Mouse (Mus musculus) thymus, adult 2 months (tissue): Measurements from ENCODE around the gene Chrng. TPM values are rescaled to one million over a fixed set of nuclear protein-coding genes. Genes with fewer than 3 reads are reported as not detected.

ENCODE experiments used
- DNase-seq: peaks from one replicate; pipeline ENCODE4 v3.0.0; 2021
- H3K27ac ChIP-seq: fragments of 200-500 bp; 2 replicates; pipeline ENCODE4 v1.5.1; 2012; ENCODE audit warnings: low read length, control low read depth; ENCODE audit not compliant: control insufficient read depth, insufficient read depth
- H3K27me3 ChIP-seq: fragments of 200-500 bp; 2 replicates; pipeline ENCODE4 v1.6.1; 2012; ENCODE audit warnings: mild to moderate bottlenecking, low read length, moderate library complexity, mixed read lengths; ENCODE audit not compliant: control insufficient read depth, insufficient read depth
- H3K36me3 ChIP-seq: fragments of 200-500 bp; 2 replicates; pipeline ENCODE4 v1.6.1; 2012; ENCODE audit warnings: mild to moderate bottlenecking, low read length, moderate library complexity; ENCODE audit not compliant: control insufficient read depth, insufficient read depth
- H3K4me1 ChIP-seq: fragments of 200-500 bp; replicated peaks from 2 replicates; pipeline ENCODE4 v1.6.1; 2012; ENCODE audit warnings: low read length; ENCODE audit not compliant: control insufficient read depth, insufficient read depth
- H3K4me3 ChIP-seq: fragments of 200-500 bp; 2 replicates; pipeline ENCODE4 v1.5.1; 2012; ENCODE audit warnings: mild to moderate bottlenecking, low read length, control low read depth, moderate library complexity; ENCODE audit not compliant: control insufficient read depth, insufficient read depth
- CTCF ChIP-seq: fragments of 200-500 bp; IDR thresholded peaks from 2 replicates; pipeline ENCODE4 v1.5.1; 2012; ENCODE audit warnings: mild to moderate bottlenecking, control low read depth, low read length, moderate library complexity, borderline replicate concordance; ENCODE audit not compliant: control insufficient read depth, poor library complexity, insufficient read depth; ENCODE audit errors: extremely low read depth
- POLR2A ChIP-seq: fragments of 200-500 bp; IDR thresholded peaks from 2 replicates; pipeline ENCODE4 v1.6.1; 2012; ENCODE audit warnings: mild to moderate bottlenecking, low read length, control low read depth, moderate library complexity; ENCODE audit not compliant: control insufficient read depth, poor library complexity, insufficient read depth; ENCODE audit errors: extremely low read depth
- WGBS: fragments of 180-500 bp; shearing (Covaris S2); methylation state at CpG from one replicate; pipeline ENCODE4 v1.1.7; 2018; 5-methylcytosine and 5-hydroxymethylcytosine counted together
- polyA plus RNA-seq: library from polyadenylated mRNA; depleted of rRNA; stranded (reverse); fragments of >200 nt; gene quantifications from 2 replicates; pipeline ENCODE4 v1.2.3, GENCODE M21; 2012

Chrng gene
- polyA plus RNA-seq, 1 experiment: 0.15 TPM

DNA sequence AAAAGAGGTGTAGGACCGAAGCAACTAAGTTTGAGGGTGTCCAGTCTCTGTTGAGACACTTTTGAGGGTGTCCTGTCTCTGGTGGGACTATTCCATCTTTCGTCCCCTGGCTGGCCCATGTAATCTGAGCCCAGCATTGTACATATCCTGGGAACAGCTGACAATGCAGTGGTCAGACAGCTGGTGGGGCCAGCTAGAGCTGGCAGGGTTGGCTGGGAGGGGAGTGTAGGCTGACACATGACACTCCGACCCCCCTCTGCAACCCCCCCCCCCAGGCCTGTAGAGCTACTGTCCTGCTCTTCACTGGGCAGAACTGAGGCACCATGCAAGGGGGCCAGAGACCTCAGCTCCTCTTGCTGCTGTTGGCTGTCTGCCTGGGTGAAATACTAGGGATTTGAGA is 1.0 kb downstream of the Chrng start:
- no peak overlapping the region for H3K27ac ChIP-seq
- DNase-seq: no peak
- whole genome bisulfite sequencing: 68% methylated on average over 3 of the region's 3 CpGs
- no peaks in the 10 kb centered on the region for H3K36me3 ChIP-seq
- TF ChIP-seq CTCF: no peak
- no peak for TF ChIP-seq POLR2A
- no peaks in the 10 kb centered on the region for H3K27me3 ChIP-seq
- no peaks in the 10 kb centered on the region for H3K4me1 ChIP-seq
- no peak overlapping the region for H3K4me3 ChIP-seq

DNA sequence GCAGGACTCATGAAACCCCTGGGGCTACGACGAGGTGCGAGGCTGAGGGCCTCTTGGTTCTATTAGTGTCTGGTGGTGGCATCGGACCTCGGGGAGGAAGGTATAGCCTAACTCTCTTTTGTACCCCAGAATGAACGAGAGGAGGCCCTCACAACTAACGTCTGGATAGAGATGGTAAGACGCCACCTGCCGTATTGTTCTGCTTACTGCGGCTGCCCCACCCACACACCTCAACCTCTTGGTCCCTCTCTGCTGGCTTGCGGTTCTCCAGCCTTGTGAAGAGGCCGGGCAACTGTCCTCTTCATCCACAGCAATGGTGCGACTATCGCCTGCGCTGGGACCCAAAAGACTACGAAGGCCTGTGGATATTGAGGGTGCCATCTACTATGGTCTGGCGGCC is 1.9 kb downstream of the Chrng start:
- peak; percentile 15 for DNase-seq
- Histone ChIP-seq H3K27ac (no peak overlapping the region), H3K4me3 (no peak overlapping the region), H3K36me3 (no peaks in the 10 kb centered on the region), H3K4me1 (no peaks in the 10 kb centered on the region), H3K27me3 (no peaks in the 10 kb centered on the region)
- no peak for TF ChIP-seq CTCF
- TF ChIP-seq POLR2A: no peak
- WGBS: 20% methylated on average over 17 of the region's 17 CpGs

DNA sequence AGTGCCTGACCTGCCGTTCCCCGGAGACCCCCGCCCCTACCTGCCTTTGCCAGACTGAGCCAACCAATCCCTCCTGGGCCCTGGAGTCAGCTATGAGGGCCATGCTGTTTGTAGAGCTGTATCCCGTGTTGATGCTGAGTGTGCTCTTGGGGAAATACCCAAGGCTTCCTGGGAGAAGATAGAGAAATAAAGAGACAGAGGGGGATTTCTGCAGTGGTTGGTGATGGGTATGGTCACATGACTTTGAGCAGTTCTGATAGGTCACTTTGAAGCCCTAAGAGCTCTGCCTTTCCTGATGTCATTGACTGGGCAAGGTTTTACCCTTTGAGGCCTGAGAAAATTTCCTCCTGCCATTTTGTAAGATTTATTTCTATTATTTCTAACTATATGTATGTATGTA is 7.0 kb downstream of the Chrng start:
- Histone ChIP-seq H3K4me1 (peaks cover 11% of the 10 kb centered on the region; the same call in 1 of the 2 replicates), H3K36me3 (no peaks in the 10 kb centered on the region), H3K27me3 (no peaks in the 10 kb centered on the region), H3K4me3 (no peak overlapping the region), H3K27ac (no peak overlapping the region)
- no peak for DNase-seq
- 86% methylated on average over 4 of the region's 4 CpGs for WGBS
- TF ChIP-seq CTCF (no peak), POLR2A (no peak)

DNA sequence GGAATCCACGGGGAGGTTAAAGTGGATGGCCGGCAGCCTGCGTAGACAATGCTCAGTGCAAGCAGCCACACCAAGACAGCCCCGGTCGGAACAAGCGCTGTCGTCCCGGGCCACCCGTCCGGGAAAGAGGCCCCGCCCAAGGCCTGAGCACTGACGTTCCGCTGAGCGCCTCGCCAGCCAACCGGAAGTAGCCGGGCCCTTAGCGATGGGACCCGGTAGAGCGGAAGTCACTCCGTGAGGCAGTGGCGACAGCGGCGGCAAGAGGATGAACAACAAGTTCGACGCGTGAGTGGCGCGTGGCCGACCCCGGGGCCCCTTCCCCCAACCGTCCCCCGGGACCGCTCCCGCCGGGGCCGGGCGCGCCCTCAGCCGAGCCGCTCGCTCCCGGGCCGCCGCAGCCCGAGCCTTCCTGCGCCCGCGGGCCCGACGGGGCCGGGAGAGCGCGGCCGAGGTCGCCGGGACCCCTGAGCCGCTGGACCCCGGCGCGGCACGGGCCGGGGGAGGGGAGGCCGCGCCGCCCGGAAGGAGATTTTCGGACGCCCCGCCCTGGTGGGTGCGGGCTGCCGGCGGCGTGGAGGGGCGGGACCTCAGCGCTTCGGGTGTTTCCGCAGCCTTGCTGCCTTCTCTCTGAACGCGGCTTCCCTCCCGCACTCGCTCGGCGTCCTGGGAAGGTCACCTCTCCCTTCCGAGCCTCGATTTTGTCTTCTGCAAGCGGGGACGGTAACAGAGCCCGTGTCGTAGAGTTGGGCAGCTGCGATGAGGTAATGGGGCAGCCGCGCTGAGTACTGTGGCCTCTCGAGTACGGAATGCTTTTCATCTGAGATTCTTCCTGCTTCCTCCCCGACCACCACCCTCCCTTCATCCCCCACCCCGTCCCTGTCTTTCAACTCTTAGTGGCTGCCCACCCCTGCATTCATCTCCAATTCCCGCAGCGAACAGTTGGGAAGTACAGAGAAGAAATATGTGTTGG is 9.6 kb downstream of the Chrng start, which contains the start of gene Eif4e2:
Eif4e2 (plus strand) TSS at position 180 of the 970 bp plus-strand sequence.
- H3K36me3 ChIP-seq: peaks cover under 1% of the 10 kb centered on the region
- TF ChIP-seq POLR2A (peak; percentile 60; the same call in 1 of the 2 replicates), CTCF (0 out of 2 replicates have a peak, but pooled peaks have one; percentile 26)
- peaks cover 11% of the 10 kb centered on the region; the same call in 1 of the 2 replicates for H3K4me1 ChIP-seq
- H3K4me3 ChIP-seq: peak within 1 kb of the TSS; percentile 75
- peak within 1 kb of the TSS; percentile 67 for H3K27ac ChIP-seq
- WGBS: under 1% methylated on average over 99 of the region's 99 CpGs
- peak; percentile 91 for DNase-seq
- H3K27me3 ChIP-seq: no peaks in the 10 kb centered on the region

- WGBS: 2% methylated on average over 4 of the region's 4 CpGs
- Histone ChIP-seq H3K27me3 (no peaks in the 10 kb centered on the region), H3K4me3 (peak overlapping the region; percentile 75), H3K27ac (no peak overlapping the region), H3K4me1 (peaks cover 11% of the 10 kb centered on the region; the same call in 1 of the 2 replicates), H3K36me3 (peaks cover 8% of the 10 kb centered on the region)
- TF ChIP-seq POLR2A: no peak
- no peak for TF ChIP-seq CTCF
- peak; percentile 15 for DNase-seq
Observed at GRCm38 (mm10) chr1:87214748-87215147, 10.3 kb downstream of the Chrng start.

- no peaks in the 10 kb centered on the region for H3K27me3 ChIP-seq
- H3K27ac ChIP-seq: no peak overlapping the region
- 59% methylated on average over 3 of the region's 3 CpGs for WGBS
- peaks cover 39% of the 10 kb centered on the region for H3K36me3 ChIP-seq
- peaks cover 9% of the 10 kb centered on the region; the same call in 1 of the 2 replicates for H3K4me1 ChIP-seq
- no peak for DNase-seq
- TF ChIP-seq POLR2A (no peak), CTCF (no peak)
- H3K4me3 ChIP-seq: no peak overlapping the region
Observed at GRCm38 (mm10) chr1:87217938-87218337, 13.5 kb downstream of the Chrng start.
